Mouse (Mus musculus): ENCODE measurements around the gene Gzme. TPM values are rescaled to one million over a fixed set of nuclear protein-coding genes. Genes with fewer than 3 reads are reported as not detected.
"Not testable (repeated sequence)": the region's sequence is repeated elsewhere in the genome, so short reads cannot be mapped to it uniquely, and the experiment has no call there.

Gzme gene
- polyA plus RNA-seq, 1 experiment from 2014 or later: not detected

DNA sequence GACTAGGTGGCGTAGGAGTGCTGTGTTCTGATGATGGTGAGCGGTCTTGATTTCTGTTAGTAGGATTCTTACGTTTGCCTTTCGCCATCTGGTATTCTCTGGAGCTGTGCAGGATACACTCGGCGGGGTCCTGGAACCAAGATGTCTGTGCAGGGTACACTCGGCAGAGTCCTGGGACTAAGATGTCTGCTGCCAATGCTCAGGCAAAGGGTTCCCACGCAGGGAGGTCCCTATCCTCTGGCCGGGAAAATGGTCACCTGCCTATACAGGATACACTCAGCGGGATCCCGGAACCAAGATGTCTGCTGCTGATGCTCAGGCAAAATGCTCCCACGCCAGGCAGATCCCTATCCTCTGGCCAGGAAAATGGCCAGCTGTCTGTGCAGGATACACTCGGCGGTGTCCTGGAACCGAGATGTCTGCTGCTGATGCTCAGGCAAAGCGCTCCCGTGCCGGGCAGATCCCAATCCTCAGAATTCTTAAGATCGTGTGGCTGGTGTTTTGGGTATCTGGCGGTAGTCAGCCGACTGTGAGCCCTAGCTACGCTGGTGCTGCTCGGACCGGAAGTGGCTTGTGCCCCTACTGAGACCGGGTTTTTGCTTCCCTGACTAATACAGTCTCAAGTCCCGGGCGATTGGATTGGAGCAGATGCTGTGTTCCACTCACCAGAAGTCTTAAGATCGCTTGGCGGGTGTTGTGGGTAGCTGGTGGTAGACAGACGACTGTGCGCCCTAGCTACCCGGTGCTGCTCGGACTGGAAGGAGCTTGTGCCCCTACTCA is 4.7 kb downstream of the Gzme start:
- H3K4me3 ChIP-seq (ENCODE audit: low read depth, low read length); H3K4me2 ChIP-seq; ATAC-seq (ENCODE audit: low FRiP score); H3K27ac ChIP-seq (ENCODE audit: low read depth, low read length); H3K9me3 ChIP-seq (ENCODE audit: control insufficient read depth, low read length); H3K4me1 ChIP-seq (ENCODE audit: control insufficient read depth, insufficient read depth, low read length); H3K9ac ChIP-seq (ENCODE audit: low read length); H3K27me3 ChIP-seq (ENCODE audit: control insufficient read depth, insufficient read depth, low read length); DNase-seq (ENCODE audit: low spot score, missing footprints); H3K36me3 ChIP-seq (ENCODE audit: control insufficient read depth, insufficient read depth, low read length): not testable (repeated sequence)
- 93% methylated on average over 33 of the region's 33 CpGs for WGBS

DNA sequence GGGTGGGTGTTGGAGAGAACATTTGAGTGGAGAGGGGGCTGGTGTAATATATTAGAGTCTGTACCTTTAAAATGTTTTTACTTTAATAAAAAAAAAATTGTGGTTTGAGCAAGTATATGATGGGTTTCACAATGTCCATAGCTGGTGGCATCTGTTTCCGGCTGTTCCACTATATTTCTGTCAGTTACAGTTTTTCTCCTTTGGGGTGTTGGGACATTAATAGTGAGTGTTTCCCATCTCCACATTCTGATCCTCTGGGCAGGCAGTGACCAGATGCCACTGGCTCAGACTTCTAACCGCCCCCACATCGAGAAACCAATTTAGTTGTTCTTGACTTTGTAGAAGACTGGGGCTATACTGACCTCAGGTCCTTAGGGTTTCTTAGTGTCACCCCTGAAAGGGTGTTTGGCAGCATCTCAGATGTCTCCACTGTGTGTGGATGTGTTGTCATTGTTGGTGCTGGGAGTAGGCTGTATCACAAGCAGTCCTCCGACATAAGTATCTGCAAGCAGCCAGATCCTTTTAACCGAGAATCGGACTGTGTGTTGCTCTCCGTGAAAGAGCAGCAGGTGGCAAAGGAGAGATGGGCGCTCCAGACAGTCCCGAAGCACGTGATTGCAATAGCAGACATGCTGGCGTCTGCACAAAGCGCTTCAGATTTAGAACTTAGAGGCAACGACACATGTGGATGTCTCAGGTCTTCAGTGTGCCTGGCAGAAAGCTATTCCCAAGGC is 14.8 kb downstream of the Gzme start:
- H3K4me1 ChIP-seq (ENCODE audit: control insufficient read depth, insufficient read depth, low read length): no peaks in the 10 kb centered on the region
- no peak overlapping the region for H3K4me3 ChIP-seq (ENCODE audit: low read depth, low read length)
- H3K36me3 ChIP-seq (ENCODE audit: control insufficient read depth, insufficient read depth, low read length): no peaks in the 10 kb centered on the region
- H3K27ac ChIP-seq (ENCODE audit: low read depth, low read length): no peak overlapping the region
- no peaks in the 10 kb centered on the region for H3K9me3 ChIP-seq (ENCODE audit: control insufficient read depth, low read length)
- no peak overlapping the region for H3K9ac ChIP-seq (ENCODE audit: low read length)
- WGBS: 85% methylated on average over 13 of the region's 13 CpGs
- ATAC-seq (ENCODE audit: low FRiP score): no peak
- no peaks in the 10 kb centered on the region for H3K27me3 ChIP-seq (ENCODE audit: control insufficient read depth, insufficient read depth, low read length)
- no peak for DNase-seq (ENCODE audit: low spot score, missing footprints)
- no peak overlapping the region for H3K4me2 ChIP-seq

DNA sequence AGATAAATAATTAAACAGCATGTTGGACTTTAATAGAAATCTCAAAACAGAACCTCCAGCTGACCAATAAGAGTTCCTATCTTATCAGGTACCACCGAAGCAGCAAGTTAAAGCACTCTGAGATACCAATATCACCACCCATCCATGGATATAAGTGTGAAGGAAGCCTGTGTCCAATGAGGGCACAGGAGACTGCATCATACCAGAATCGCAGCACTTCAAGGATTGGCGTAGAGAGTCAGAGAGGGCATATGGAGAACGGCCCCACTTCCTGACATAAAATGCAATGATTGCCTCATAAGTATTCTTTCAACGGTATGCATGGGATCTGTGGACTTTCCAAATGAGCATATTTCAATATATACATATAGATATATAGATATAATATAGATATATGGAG is 15.4 kb downstream of the Gzme start:
- no peak overlapping the region for H3K27ac ChIP-seq (ENCODE audit: low read depth, low read length)
- 89% methylated on average over 5 of the region's 5 CpGs for WGBS
- no peak overlapping the region for H3K4me3 ChIP-seq (ENCODE audit: low read depth, low read length)
- no peak overlapping the region for H3K9ac ChIP-seq (ENCODE audit: low read length)
- no peaks in the 10 kb centered on the region for H3K27me3 ChIP-seq (ENCODE audit: control insufficient read depth, insufficient read depth, low read length)
- no peak for ATAC-seq (ENCODE audit: low FRiP score)
- H3K4me1 ChIP-seq (ENCODE audit: control insufficient read depth, insufficient read depth, low read length): no peaks in the 10 kb centered on the region
- H3K36me3 ChIP-seq (ENCODE audit: control insufficient read depth, insufficient read depth, low read length): no peaks in the 10 kb centered on the region
- no peak for DNase-seq (ENCODE audit: low spot score, missing footprints)
- H3K9me3 ChIP-seq (ENCODE audit: control insufficient read depth, low read length): no peaks in the 10 kb centered on the region
- no peak overlapping the region for H3K4me2 ChIP-seq

DNA sequence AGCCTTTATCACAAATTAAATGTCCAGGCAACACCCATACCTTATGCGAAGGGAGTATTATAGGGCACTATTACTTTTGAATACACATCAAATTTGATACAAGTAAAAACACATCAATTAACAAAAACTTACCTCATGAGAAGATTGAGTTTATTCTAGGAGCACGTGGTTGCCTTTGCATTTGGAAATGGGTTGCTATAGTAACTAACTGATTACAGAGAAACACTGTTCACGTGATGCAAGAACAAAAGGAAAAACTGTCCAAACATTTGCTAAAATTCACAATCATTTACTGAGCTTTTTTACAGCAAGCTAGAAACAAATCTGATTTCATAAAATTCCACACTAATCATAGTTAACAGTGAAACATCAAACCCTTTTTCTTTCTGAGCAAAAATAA is 17.0 kb downstream of the Gzme start:
- WGBS: 78% methylated on average over 3 of the region's 3 CpGs
- DNase-seq (ENCODE audit: low spot score, missing footprints): no peak
- no peaks in the 10 kb centered on the region for H3K36me3 ChIP-seq (ENCODE audit: control insufficient read depth, insufficient read depth, low read length)

DNA sequence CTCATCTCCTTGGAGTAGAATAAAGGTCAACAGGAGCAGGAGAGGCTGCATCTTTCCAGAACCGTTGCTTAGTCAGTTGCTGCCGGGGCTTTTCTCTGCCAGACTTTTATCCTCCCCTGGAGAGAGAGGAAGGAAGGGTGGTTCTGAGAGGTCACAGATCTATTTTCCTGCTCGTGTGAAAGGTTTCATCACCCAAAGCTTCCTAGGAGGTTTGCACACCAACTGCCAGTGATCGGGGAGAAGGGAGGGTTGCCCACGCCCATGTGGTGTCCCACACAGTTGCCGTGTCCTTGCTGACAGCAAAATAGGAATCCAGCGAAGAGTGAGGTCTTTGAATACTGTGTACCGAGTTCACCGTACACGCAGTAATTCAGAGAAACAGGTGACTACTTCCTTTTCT is 18.0 kb downstream of the Gzme start, which contains the start of gene Ctsg:
Gene Ctsg (minus strand): TSS at position 189 of the 400 bp plus-strand sequence.
- no peaks in the 10 kb centered on the region for H3K4me1 ChIP-seq (ENCODE audit: control insufficient read depth, insufficient read depth, low read length)
- DNase-seq (ENCODE audit: low spot score, missing footprints): no peak
- ATAC-seq (ENCODE audit: low FRiP score): no peak

More for the DNA sequence above, 17.0 kb downstream of the Gzme start:
- Histone ChIP-seq H3K4me3 (ENCODE audit: low read depth, low read length) (no peak overlapping the region), H3K27me3 (ENCODE audit: control insufficient read depth, insufficient read depth, low read length) (no peaks in the 10 kb centered on the region), H3K9me3 (ENCODE audit: control insufficient read depth, low read length) (no peaks in the 10 kb centered on the region), H3K4me2 (no peak overlapping the region), H3K27ac (ENCODE audit: low read depth, low read length) (no peak overlapping the region), H3K4me1 (ENCODE audit: control insufficient read depth, insufficient read depth, low read length) (no peaks in the 10 kb centered on the region), H3K9ac (ENCODE audit: low read length) (no peak overlapping the region)
- no peak for ATAC-seq (ENCODE audit: low FRiP score)

DNA sequence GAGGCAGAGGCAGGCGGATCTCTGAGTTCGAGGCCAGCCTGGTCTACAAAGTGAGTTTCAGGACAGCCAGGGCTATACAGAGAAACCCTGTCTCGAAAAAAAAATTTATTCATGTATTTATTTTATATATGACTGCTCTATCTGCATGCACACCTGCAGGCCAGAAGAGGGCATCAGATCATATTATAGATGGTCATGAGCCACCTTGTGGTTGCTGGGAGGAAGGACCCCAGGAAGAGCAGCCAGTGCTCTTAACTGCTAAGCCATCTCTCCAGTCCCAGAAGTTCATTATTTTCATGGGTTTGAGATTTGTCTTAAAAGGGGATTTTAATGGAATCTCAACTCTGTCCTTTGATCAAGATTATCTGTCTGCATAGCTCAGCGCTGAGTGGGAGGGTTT is 21.5 kb downstream of the Gzme start:
- DNase-seq (ENCODE audit: low spot score, missing footprints): no peak
- Histone ChIP-seq H3K4me1 (ENCODE audit: control insufficient read depth, insufficient read depth, low read length) (no peaks in the 10 kb centered on the region), H3K9me3 (ENCODE audit: control insufficient read depth, low read length) (no peaks in the 10 kb centered on the region), H3K4me3 (ENCODE audit: low read depth, low read length) (no peak overlapping the region), H3K27ac (ENCODE audit: low read depth, low read length) (no peak overlapping the region), H3K36me3 (ENCODE audit: control insufficient read depth, insufficient read depth, low read length) (no peaks in the 10 kb centered on the region), H3K27me3 (ENCODE audit: control insufficient read depth, insufficient read depth, low read length) (no peaks in the 10 kb centered on the region), H3K4me2 (no peak overlapping the region), H3K9ac (ENCODE audit: low read length) (no peak overlapping the region)
- no peak for ATAC-seq (ENCODE audit: low FRiP score)
- 78% methylated on average over 4 of the region's 4 CpGs for WGBS

More for the DNA sequence above, 18.0 kb downstream of the Gzme start, which contains the start of gene Ctsg:
- H3K4me2 ChIP-seq: no peak within 1 kb of the TSS
- H3K9ac ChIP-seq (ENCODE audit: low read length): no peak within 1 kb of the TSS
- WGBS: 77% methylated on average over 10 of the region's 10 CpGs
- H3K9me3 ChIP-seq (ENCODE audit: control insufficient read depth, low read length): no peaks in the 10 kb centered on the region
- no peak within 1 kb of the TSS for H3K27ac ChIP-seq (ENCODE audit: low read depth, low read length)
- H3K27me3 ChIP-seq (ENCODE audit: control insufficient read depth, insufficient read depth, low read length): no peaks in the 10 kb centered on the region
- H3K4me3 ChIP-seq (ENCODE audit: low read depth, low read length): no peak within 1 kb of the TSS
- H3K36me3 ChIP-seq (ENCODE audit: control insufficient read depth, insufficient read depth, low read length): no peaks in the 10 kb centered on the region

DNA sequence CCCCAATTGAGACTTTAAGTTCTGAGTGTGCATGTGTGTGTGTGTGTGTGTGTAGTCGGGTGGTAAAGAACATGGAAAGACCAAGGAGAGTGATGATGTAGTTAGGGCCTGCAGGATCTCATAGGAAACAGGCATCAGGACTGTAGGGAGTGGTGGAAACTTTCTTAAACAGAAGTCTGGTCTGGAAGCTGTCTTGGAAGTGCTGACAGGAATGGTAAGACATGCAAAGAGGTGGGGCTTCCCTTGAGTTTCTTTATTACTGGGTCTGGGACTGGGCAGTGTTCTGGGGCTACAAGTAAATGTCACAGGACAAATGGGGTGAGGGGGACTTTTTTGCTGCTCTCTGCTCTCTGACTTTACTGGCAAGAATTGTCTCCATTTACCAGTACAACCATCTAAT is 22.8 kb downstream of the Gzme start:
- DNase-seq (ENCODE audit: low spot score, missing footprints) (no peak), ATAC-seq (ENCODE audit: low FRiP score) (no peak)
- Histone ChIP-seq H3K9me3 (ENCODE audit: control insufficient read depth, low read length) (no peaks in the 10 kb centered on the region), H3K9ac (ENCODE audit: low read length) (no peak overlapping the region), H3K4me2 (no peak overlapping the region), H3K27me3 (ENCODE audit: control insufficient read depth, insufficient read depth, low read length) (no peaks in the 10 kb centered on the region), H3K36me3 (ENCODE audit: control insufficient read depth, insufficient read depth, low read length) (no peaks in the 10 kb centered on the region), H3K27ac (ENCODE audit: low read depth, low read length) (no peak overlapping the region), H3K4me1 (ENCODE audit: control insufficient read depth, insufficient read depth, low read length) (no peaks in the 10 kb centered on the region), H3K4me3 (ENCODE audit: low read depth, low read length) (no peak overlapping the region)
- 78% methylated on average over 1 of the region's 1 CpGs for WGBS

DNA sequence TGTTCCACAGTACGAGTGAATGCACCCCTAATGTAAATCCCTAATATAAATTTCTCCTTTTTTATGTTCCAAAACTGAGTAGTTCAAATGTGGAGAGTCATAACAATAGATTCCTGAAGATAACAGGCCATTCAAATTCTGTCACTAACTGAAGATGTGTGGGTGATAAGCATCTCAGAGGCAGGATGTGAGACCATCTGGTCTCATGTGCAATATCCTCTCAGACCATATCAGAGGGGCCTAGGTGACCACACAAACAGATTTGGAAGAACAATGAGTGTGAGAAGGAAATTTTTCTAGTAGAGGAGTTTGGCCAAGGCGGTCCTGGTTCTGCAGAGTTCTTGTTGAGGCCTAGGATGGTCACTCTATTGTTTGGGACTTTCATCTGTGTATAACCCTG is 27.1 kb downstream of the Gzme start:
- Histone ChIP-seq H3K9me3 (ENCODE audit: control insufficient read depth, low read length) (no peaks in the 10 kb centered on the region), H3K9ac (ENCODE audit: low read length) (no peak overlapping the region), H3K27me3 (ENCODE audit: control insufficient read depth, insufficient read depth, low read length) (no peaks in the 10 kb centered on the region), H3K4me2 (no peak overlapping the region), H3K4me3 (ENCODE audit: low read depth, low read length) (no peak overlapping the region), H3K4me1 (ENCODE audit: control insufficient read depth, insufficient read depth, low read length) (no peaks in the 10 kb centered on the region), H3K27ac (ENCODE audit: low read depth, low read length) (no peak overlapping the region), H3K36me3 (ENCODE audit: control insufficient read depth, insufficient read depth, low read length) (no peaks in the 10 kb centered on the region)
- WGBS: 83% methylated on average over 2 of the region's 2 CpGs
- ATAC-seq (ENCODE audit: low FRiP score): no peak
- DNase-seq (ENCODE audit: low spot score, missing footprints): no peak

DNA sequence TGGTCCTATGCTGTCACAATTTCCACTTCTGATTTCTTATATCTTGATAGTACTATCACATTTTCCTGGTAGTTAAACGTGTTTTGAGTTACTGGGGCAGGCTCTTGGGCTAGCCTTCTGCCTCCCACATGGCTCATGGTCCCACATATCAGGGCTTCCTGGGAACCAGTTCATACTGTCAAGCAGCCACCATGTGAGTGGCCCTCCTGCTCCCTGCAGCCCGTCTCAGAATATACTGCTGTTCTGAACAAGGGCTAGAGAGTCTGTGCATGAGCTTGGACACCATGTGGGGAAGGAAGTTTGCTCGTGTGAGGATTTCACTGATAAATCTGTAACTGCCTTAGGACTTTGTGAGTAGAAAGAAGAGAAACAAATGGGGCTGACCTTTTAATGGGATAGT is 33.7 kb downstream of the Gzme start:
- Histone ChIP-seq H3K36me3 (ENCODE audit: control insufficient read depth, insufficient read depth, low read length) (no peaks in the 10 kb centered on the region), H3K4me3 (ENCODE audit: low read depth, low read length) (no peak overlapping the region), H3K9ac (ENCODE audit: low read length) (no peak overlapping the region), H3K4me1 (ENCODE audit: control insufficient read depth, insufficient read depth, low read length) (no peaks in the 10 kb centered on the region), H3K9me3 (ENCODE audit: control insufficient read depth, low read length) (no peaks in the 10 kb centered on the region), H3K4me2 (no peak overlapping the region), H3K27me3 (ENCODE audit: control insufficient read depth, insufficient read depth, low read length) (no peaks in the 10 kb centered on the region), H3K27ac (ENCODE audit: low read depth, low read length) (no peak overlapping the region)
- 79% methylated on average over 3 of the region's 3 CpGs for WGBS
- ATAC-seq (ENCODE audit: low FRiP score) (no peak), DNase-seq (ENCODE audit: low spot score, missing footprints) (no peak)

All from midbrain, embryonic 11.5 days (tissue).